Mouse (Mus musculus): ENCODE results near the gene Zbtb44.

- TF ChIP-seq EP300 (optimal IDR thresholded peaks at IDR 0.05) = no peak
- TF ChIP-seq CTCF (IDR thresholded peaks at IDR 0.05; ENCODE audit: low read depth) = no peak
Measured at GRCm38 (mm10) chr9:31089541-31089940, 59.1 kb downstream of the Zbtb44 start.
